Mouse (Mus musculus) midbrain, embryonic 15.5 days (tissue): ENCODE data around the gene Tex264. TPM values are rescaled to one million over a fixed set of nuclear protein-coding genes. Genes with fewer than 3 reads are reported as not detected.

Experiments used
- ATAC-seq: fragments of 200-750 bp; cut with Nextera tagmentation; replicated peaks from 2 replicates; pipeline ENCODE4 v1.8.0; 2017; ENCODE audit warnings: moderate TSS enrichment
- H3K27ac ChIP-seq: fragments of 300-500 bp; sonication (generic); 2 replicates; pipeline ENCODE4 v1.5.1; 2015; ENCODE audit warnings: mild to moderate bottlenecking, inconsistent platforms
- H3K27me3 ChIP-seq: fragments of 300-500 bp; sonication (generic); replicated peaks from 2 replicates; pipeline ENCODE4 v1.6.1; 2015; ENCODE audit warnings: inconsistent platforms
- H3K36me3 ChIP-seq: fragments of 300-500 bp; sonication (generic); replicated peaks from 2 replicates; pipeline ENCODE4 v1.6.1; 2015; ENCODE audit warnings: inconsistent platforms
- H3K4me1 ChIP-seq: fragments of 300-500 bp; sonication (generic); 2 replicates; pipeline ENCODE4 v1.6.1; 2015; ENCODE audit warnings: inconsistent platforms
- H3K4me2 ChIP-seq: fragments of 300-500 bp; sonication (generic); 2 replicates; pipeline ENCODE4 v1.6.1; 2015; ENCODE audit warnings: inconsistent platforms, mild to moderate bottlenecking, moderate library complexity
- H3K4me3 ChIP-seq: fragments of 300-500 bp; sonication (generic); 2 replicates; pipeline ENCODE4 v1.5.1; 2015; ENCODE audit warnings: mild to moderate bottlenecking, inconsistent platforms
- H3K9ac ChIP-seq: fragments of 300-500 bp; sonication (generic); 2 replicates; pipeline ENCODE4 v1.6.1; 2015; ENCODE audit warnings: mild to moderate bottlenecking, inconsistent platforms
- H3K9me3 ChIP-seq: fragments of 300-500 bp; sonication (generic); 2 replicates; pipeline ENCODE4 v1.6.1; 2016; ENCODE audit warnings: inconsistent platforms
- WGBS: fragments of 180-500 bp; shearing (Covaris S2); methylation state at CpG from one replicate; pipeline ENCODE4 v1.1.7; 2015; ENCODE audit warnings: mixed read lengths; 5-methylcytosine and 5-hydroxymethylcytosine counted together
- polyA plus RNA-seq: library from polyadenylated mRNA; unstranded; fragments of >200 nt; fragmentation: Nextera tagmentation; extraction: Ambion mirVana; gene quantifications from 2 replicates; pipeline ENCODE4 v1.2.1, GENCODE M21; 2015

The Tex264 gene
- polyA plus RNA-seq, 1 experiment from 2014 or later = 63.2 TPM

- no peak for ATAC-seq
- WGBS = 17% methylated on average over 7 of the region's 7 CpGs
- Histone ChIP-seq H3K9me3 (no peaks in the 10 kb centered on the region), H3K4me3 (no peak overlapping the region), H3K27me3 (no peaks in the 10 kb centered on the region), H3K36me3 (peaks cover 6% of the 10 kb centered on the region; the same call in 1 of the 2 replicates), H3K27ac (no peak overlapping the region), H3K9ac (no peak overlapping the region), H3K4me2 (no peak overlapping the region), H3K4me1 (peaks cover 42% of the 10 kb centered on the region)
Measured at GRCm38 (mm10) chr9:106659441-106659840, 26.3 kb downstream of the Tex264 start.

- Histone ChIP-seq H3K36me3 (peaks cover 6% of the 10 kb centered on the region; the same call in 1 of the 2 replicates), H3K27me3 (no peaks in the 10 kb centered on the region), H3K27ac (no peak overlapping the region; the same call in 1 of the 2 replicates), H3K4me2 (no peak overlapping the region), H3K9ac (no peak overlapping the region), H3K4me3 (no peak overlapping the region), H3K4me1 (peaks cover 33% of the 10 kb centered on the region), H3K9me3 (no peaks in the 10 kb centered on the region)
- WGBS = 48% methylated on average over 5 of the region's 5 CpGs
- ATAC-seq = no peak
Measured at GRCm38 (mm10) chr9:106657592-106657991, 28.1 kb downstream of the Tex264 start.

- ATAC-seq = peak; percentile 19
- H3K36me3 ChIP-seq = peaks cover 6% of the 10 kb centered on the region; the same call in 1 of the 2 replicates
- no peaks in the 10 kb centered on the region for H3K9me3 ChIP-seq
- WGBS = 25% methylated on average over 5 of the region's 5 CpGs
- no peak overlapping the region for H3K4me3 ChIP-seq
- H3K4me1 ChIP-seq = peaks cover 33% of the 10 kb centered on the region
- H3K4me2 ChIP-seq = peak overlapping the region; percentile 86; the same call in 1 of the 2 replicates
- 0 out of 2 replicates have a peak overlapping the region, but pooled peaks have one; percentile 49 for H3K27ac ChIP-seq
- H3K27me3 ChIP-seq = no peaks in the 10 kb centered on the region
- no peak overlapping the region for H3K9ac ChIP-seq
Measured at GRCm38 (mm10) chr9:106656820-106657219, 28.9 kb downstream of the Tex264 start.

- H3K4me1 ChIP-seq = peaks cover 33% of the 10 kb centered on the region
- H3K9me3 ChIP-seq = no peaks in the 10 kb centered on the region
- H3K4me2 ChIP-seq = peak within 1 kb of the TSS; percentile 86
- 0 out of 2 replicates have a peak, but pooled peaks cover 6% of the 10 kb centered on the region for H3K36me3 ChIP-seq
- peak within 1 kb of the TSS; percentile 60 for H3K4me3 ChIP-seq
- peak; percentile 72 for ATAC-seq
- H3K27me3 ChIP-seq = no peaks in the 10 kb centered on the region
- peak within 1 kb of the TSS; percentile 49 for H3K27ac ChIP-seq
- peak within 1 kb of the TSS; percentile 65 for H3K9ac ChIP-seq
- WGBS = under 1% methylated on average over 37 of the region's 44 CpGs
Measured at GRCm38 (mm10) chr9:106655884-106656720, 29.6 kb downstream of the Tex264 start, which contains the start of gene Grm2. Gene Grm2 (minus strand): TSS chr9:106656082.

- Histone ChIP-seq H3K27ac (no peak overlapping the region), H3K4me2 (no peak overlapping the region), H3K9me3 (no peaks in the 10 kb centered on the region), H3K9ac (no peak overlapping the region), H3K4me3 (no peak overlapping the region), H3K27me3 (no peaks in the 10 kb centered on the region), H3K4me1 (peaks cover 33% of the 10 kb centered on the region), H3K36me3 (peaks cover 5% of the 10 kb centered on the region; the same call in 1 of the 2 replicates)
- WGBS = 86% methylated on average over 1 of the region's 1 CpGs
- ATAC-seq = no peak
Measured at GRCm38 (mm10) chr9:106652720-106653119, 33.0 kb downstream of the Tex264 start.

- Histone ChIP-seq H3K9me3 (no peaks in the 10 kb centered on the region), H3K36me3 (peaks cover 5% of the 10 kb centered on the region; the same call in 1 of the 2 replicates), H3K27ac (no peak overlapping the region), H3K4me2 (no peak overlapping the region), H3K4me3 (no peak overlapping the region), H3K4me1 (no peaks in the 10 kb centered on the region), H3K27me3 (no peaks in the 10 kb centered on the region), H3K9ac (no peak overlapping the region)
- ATAC-seq = no peak
- 80% methylated on average over 27 of the region's 27 CpGs for WGBS
Measured at GRCm38 (mm10) chr9:106647226-106647625, 38.5 kb downstream of the Tex264 start.

- H3K4me2 ChIP-seq = no peak overlapping the region
- H3K4me3 ChIP-seq = no peak overlapping the region
- H3K36me3 ChIP-seq = peaks cover 4% of the 10 kb centered on the region; the same call in 1 of the 2 replicates
- no peaks in the 10 kb centered on the region for H3K4me1 ChIP-seq
- H3K27me3 ChIP-seq = no peaks in the 10 kb centered on the region
- no peaks in the 10 kb centered on the region for H3K9me3 ChIP-seq
- H3K27ac ChIP-seq = no peak overlapping the region
- 83% methylated on average over 9 of the region's 9 CpGs for WGBS
- no peak overlapping the region for H3K9ac ChIP-seq
- no peak for ATAC-seq
Measured at GRCm38 (mm10) chr9:106645684-106646271, 39.9 kb downstream of the Tex264 start.

GRCm38 (mm10) chr9:106643787-106644186, 41.9 kb downstream of the Tex264 start:
- Histone ChIP-seq H3K27ac (no peak overlapping the region), H3K27me3 (no peaks in the 10 kb centered on the region), H3K4me1 (no peaks in the 10 kb centered on the region), H3K4me3 (no peak overlapping the region), H3K9me3 (no peaks in the 10 kb centered on the region), H3K4me2 (no peak overlapping the region), H3K9ac (no peak overlapping the region), H3K36me3 (no peaks in the 10 kb centered on the region)
- no peak for ATAC-seq
- 73% methylated on average over 6 of the region's 6 CpGs for WGBS

GRCm38 (mm10) chr9:106643128-106643527, 42.6 kb downstream of the Tex264 start:
- WGBS = 28% methylated on average over 7 of the region's 7 CpGs
- no peak overlapping the region for H3K4me3 ChIP-seq
- ATAC-seq = no peak
- H3K36me3 ChIP-seq = no peaks in the 10 kb centered on the region
- H3K27ac ChIP-seq = no peak overlapping the region
- no peaks in the 10 kb centered on the region for H3K9me3 ChIP-seq
- H3K4me1 ChIP-seq = no peaks in the 10 kb centered on the region
- no peaks in the 10 kb centered on the region for H3K27me3 ChIP-seq
- H3K4me2 ChIP-seq = no peak overlapping the region
- H3K9ac ChIP-seq = no peak overlapping the region

GRCm38 (mm10) chr9:106641346-106641745, 44.4 kb downstream of the Tex264 start:
- Histone ChIP-seq H3K36me3 (no peaks in the 10 kb centered on the region), H3K27ac (no peak overlapping the region), H3K4me2 (no peak overlapping the region), H3K27me3 (no peaks in the 10 kb centered on the region), H3K9ac (no peak overlapping the region), H3K4me3 (no peak overlapping the region), H3K9me3 (no peaks in the 10 kb centered on the region), H3K4me1 (no peaks in the 10 kb centered on the region)
- no peak for ATAC-seq
- whole genome bisulfite sequencing = 39% methylated on average over 4 of the region's 5 CpGs

GRCm38 (mm10) chr9:106638154-106638553, 47.6 kb downstream of the Tex264 start:
- Histone ChIP-seq H3K4me3 (no peak overlapping the region), H3K4me2 (no peak overlapping the region), H3K27me3 (no peaks in the 10 kb centered on the region), H3K9ac (no peak overlapping the region), H3K9me3 (no peaks in the 10 kb centered on the region), H3K36me3 (no peaks in the 10 kb centered on the region), H3K4me1 (no peaks in the 10 kb centered on the region; the same call in 1 of the 2 replicates), H3K27ac (no peak overlapping the region)
- ATAC-seq = no peak
- WGBS = 92% methylated on average over 8 of the region's 8 CpGs

- H3K36me3 ChIP-seq = no peaks in the 10 kb centered on the region
- 65% methylated on average over 5 of the region's 5 CpGs for WGBS
- no peak for ATAC-seq
- H3K27ac ChIP-seq = no peak overlapping the region
- no peak overlapping the region for H3K4me3 ChIP-seq
- no peaks in the 10 kb centered on the region; the same call in 1 of the 2 replicates for H3K4me1 ChIP-seq
- H3K9me3 ChIP-seq = no peaks in the 10 kb centered on the region
- no peaks in the 10 kb centered on the region for H3K27me3 ChIP-seq
- no peak overlapping the region for H3K9ac ChIP-seq
- H3K4me2 ChIP-seq = no peak overlapping the region
Measured at GRCm38 (mm10) chr9:106632185-106632584, 53.5 kb downstream of the Tex264 start.
